Mouse (Mus musculus): ENCODE measurements around the gene Rxrg. TPM values are rescaled to one million over a fixed set of nuclear protein-coding genes. Genes with fewer than 3 reads are reported as not detected.

Rxrg gene
- total RNA-seq (2014; rRNA removed; ENCODE audit: low replicate concordance) (0.27 and 4.7 TPM in 2 replicates), polyA plus RNA-seq (2015; fragmentation: Nextera tagmentation; extraction: Ambion mirVana) (3.0 and 3.2 TPM in 2 replicates)

- Histone ChIP-seq H3K4me2 (ENCODE audit: low read depth, low read length) (peak within 1 kb of the TSS; percentile 78), H3K9me3 (replicated peaks; ENCODE audit: control insufficient read depth, low read length) (no peaks in the 10 kb centered on the region), H3K27me3 (ENCODE audit: control insufficient read depth, insufficient read depth, low read length) (peaks cover 26% of the 10 kb centered on the region), H3K9ac (replicated peaks; ENCODE audit: low read depth, low read length) (peak within 1 kb of the TSS; percentile 32), H3K4me1 (ENCODE audit: control insufficient read depth, insufficient read depth) (no peaks in the 10 kb centered on the region), H3K36me3 (replicated peaks; ENCODE audit: control insufficient read depth, insufficient read depth, low read length) (no peaks in the 10 kb centered on the region), H3K4me3 (ENCODE audit: low read depth, low read length) (peak within 1 kb of the TSS; percentile 47), H3K27ac (ENCODE audit: low read depth) (no peak within 1 kb of the TSS)
- DNase-seq (ENCODE audit: low spot score) (peak; percentile 58), ATAC-seq (ENCODE audit: insufficient read depth, low read depth) (peak; percentile 78)
- 1% methylated on average over 40 of the region's 40 CpGs for WGBS
- TF ChIP-seq EP300 (IDR thresholded peaks at IDR 0.05; ENCODE audit: low read depth), result no peak
- no peak for TF ChIP-seq CTCF (IDR thresholded peaks at IDR 0.05; ENCODE audit: low read depth)
Observed at GRCm38 (mm10) chr1:167598255-167599081, at the start of gene Rxrg. Gene Rxrg, plus strand, starts transcription at chr1:167598384.

GRCm38 (mm10) chr1:167549324-167549723, 48.9 kb upstream of the Rxrg start:
- Histone ChIP-seq H3K9me3 (replicated peaks; ENCODE audit: control insufficient read depth, low read length) (no peaks in the 10 kb centered on the region), H3K4me3 (ENCODE audit: low read depth, low read length) (no peak overlapping the region), H3K4me2 (ENCODE audit: low read depth, low read length) (no peak overlapping the region), H3K9ac (replicated peaks; ENCODE audit: low read depth, low read length) (no peak overlapping the region), H3K36me3 (replicated peaks; ENCODE audit: control insufficient read depth, insufficient read depth, low read length) (no peaks in the 10 kb centered on the region), H3K27me3 (ENCODE audit: control insufficient read depth, insufficient read depth, low read length) (no peaks in the 10 kb centered on the region), H3K27ac (ENCODE audit: low read depth) (no peak overlapping the region), H3K4me1 (ENCODE audit: control insufficient read depth, insufficient read depth) (no peaks in the 10 kb centered on the region)
- DNase-seq (ENCODE audit: low spot score), result no peak
- 57% methylated on average over 6 of the region's 6 CpGs for WGBS
- ATAC-seq (ENCODE audit: insufficient read depth, low read depth), result no peak
- TF ChIP-seq CTCF (IDR thresholded peaks at IDR 0.05; ENCODE audit: low read depth) (no peak), EP300 (IDR thresholded peaks at IDR 0.05; ENCODE audit: low read depth) (no peak)

GRCm38 (mm10) chr1:167551601-167552000, 46.6 kb upstream of the Rxrg start:
- Histone ChIP-seq H3K27me3 (ENCODE audit: control insufficient read depth, insufficient read depth, low read length) (no peaks in the 10 kb centered on the region), H3K36me3 (replicated peaks; ENCODE audit: control insufficient read depth, insufficient read depth, low read length) (no peaks in the 10 kb centered on the region), H3K4me3 (ENCODE audit: low read depth, low read length) (no peak overlapping the region), H3K27ac (ENCODE audit: low read depth) (no peak overlapping the region), H3K4me2 (ENCODE audit: low read depth, low read length) (no peak overlapping the region), H3K9ac (replicated peaks; ENCODE audit: low read depth, low read length) (no peak overlapping the region), H3K4me1 (ENCODE audit: control insufficient read depth, insufficient read depth) (no peaks in the 10 kb centered on the region), H3K9me3 (replicated peaks; ENCODE audit: control insufficient read depth, low read length) (no peaks in the 10 kb centered on the region)
- ATAC-seq (ENCODE audit: insufficient read depth, low read depth), result no peak
- no peak for DNase-seq (ENCODE audit: low spot score)
- TF ChIP-seq CTCF (IDR thresholded peaks at IDR 0.05; ENCODE audit: low read depth), result no peak
- TF ChIP-seq EP300 (IDR thresholded peaks at IDR 0.05; ENCODE audit: low read depth), result no peak
- 12% methylated on average over 5 of the region's 5 CpGs for WGBS

GRCm38 (mm10) chr1:167553959-167554526, 44.1 kb upstream of the Rxrg start:
- no peak overlapping the region for H3K4me3 ChIP-seq (ENCODE audit: low read depth, low read length)
- TF ChIP-seq CTCF (IDR thresholded peaks at IDR 0.05; ENCODE audit: low read depth) (no peak), EP300 (IDR thresholded peaks at IDR 0.05; ENCODE audit: low read depth) (no peak)
- H3K27ac ChIP-seq (ENCODE audit: low read depth), result no peak overlapping the region
- H3K9me3 ChIP-seq (replicated peaks; ENCODE audit: control insufficient read depth, low read length), result no peaks in the 10 kb centered on the region
- H3K36me3 ChIP-seq (replicated peaks; ENCODE audit: control insufficient read depth, insufficient read depth, low read length), result no peaks in the 10 kb centered on the region
- H3K9ac ChIP-seq (replicated peaks; ENCODE audit: low read depth, low read length), result no peak overlapping the region
- DNase-seq (ENCODE audit: low spot score), result no peak
- H3K4me1 ChIP-seq (ENCODE audit: control insufficient read depth, insufficient read depth), result no peaks in the 10 kb centered on the region
- H3K4me2 ChIP-seq (ENCODE audit: low read depth, low read length), result no peak overlapping the region
- 71% methylated on average over 6 of the region's 6 CpGs for WGBS
- H3K27me3 ChIP-seq (ENCODE audit: control insufficient read depth, insufficient read depth, low read length), result no peaks in the 10 kb centered on the region
- no peak for ATAC-seq (ENCODE audit: insufficient read depth, low read depth)

GRCm38 (mm10) chr1:167566571-167566970, 31.6 kb upstream of the Rxrg start:
- H3K36me3 ChIP-seq (replicated peaks; ENCODE audit: control insufficient read depth, insufficient read depth, low read length), result no peaks in the 10 kb centered on the region
- ATAC-seq (ENCODE audit: insufficient read depth, low read depth), result no peak
- WGBS, result 77% methylated on average over 2 of the region's 2 CpGs
- no peak overlapping the region for H3K4me2 ChIP-seq (ENCODE audit: low read depth, low read length)
- DNase-seq (ENCODE audit: low spot score), result no peak
- H3K4me1 ChIP-seq (ENCODE audit: control insufficient read depth, insufficient read depth), result no peaks in the 10 kb centered on the region
- no peak for TF ChIP-seq EP300 (IDR thresholded peaks at IDR 0.05; ENCODE audit: low read depth)
- no peak for TF ChIP-seq CTCF (IDR thresholded peaks at IDR 0.05; ENCODE audit: low read depth)
- H3K27me3 ChIP-seq (ENCODE audit: control insufficient read depth, insufficient read depth, low read length), result no peaks in the 10 kb centered on the region
- H3K4me3 ChIP-seq (ENCODE audit: low read depth, low read length), result no peak overlapping the region
- no peak overlapping the region for H3K27ac ChIP-seq (ENCODE audit: low read depth)
- H3K9me3 ChIP-seq (replicated peaks; ENCODE audit: control insufficient read depth, low read length), result no peaks in the 10 kb centered on the region
- no peak overlapping the region for H3K9ac ChIP-seq (replicated peaks; ENCODE audit: low read depth, low read length)

Measured in heart, postnatal 0 days (tissue).